Mouse (Mus musculus) yolk sac, embryonic 10.5 days (tissue): ENCODE results near the gene Ttc33.

ENCODE experiments used
- DNase-seq: peaks from one replicate; pipeline ENCODE4 v3.0.0-alpha.2; 2017; ENCODE audit warnings: low spot score

The Ttc33 gene

DNA sequence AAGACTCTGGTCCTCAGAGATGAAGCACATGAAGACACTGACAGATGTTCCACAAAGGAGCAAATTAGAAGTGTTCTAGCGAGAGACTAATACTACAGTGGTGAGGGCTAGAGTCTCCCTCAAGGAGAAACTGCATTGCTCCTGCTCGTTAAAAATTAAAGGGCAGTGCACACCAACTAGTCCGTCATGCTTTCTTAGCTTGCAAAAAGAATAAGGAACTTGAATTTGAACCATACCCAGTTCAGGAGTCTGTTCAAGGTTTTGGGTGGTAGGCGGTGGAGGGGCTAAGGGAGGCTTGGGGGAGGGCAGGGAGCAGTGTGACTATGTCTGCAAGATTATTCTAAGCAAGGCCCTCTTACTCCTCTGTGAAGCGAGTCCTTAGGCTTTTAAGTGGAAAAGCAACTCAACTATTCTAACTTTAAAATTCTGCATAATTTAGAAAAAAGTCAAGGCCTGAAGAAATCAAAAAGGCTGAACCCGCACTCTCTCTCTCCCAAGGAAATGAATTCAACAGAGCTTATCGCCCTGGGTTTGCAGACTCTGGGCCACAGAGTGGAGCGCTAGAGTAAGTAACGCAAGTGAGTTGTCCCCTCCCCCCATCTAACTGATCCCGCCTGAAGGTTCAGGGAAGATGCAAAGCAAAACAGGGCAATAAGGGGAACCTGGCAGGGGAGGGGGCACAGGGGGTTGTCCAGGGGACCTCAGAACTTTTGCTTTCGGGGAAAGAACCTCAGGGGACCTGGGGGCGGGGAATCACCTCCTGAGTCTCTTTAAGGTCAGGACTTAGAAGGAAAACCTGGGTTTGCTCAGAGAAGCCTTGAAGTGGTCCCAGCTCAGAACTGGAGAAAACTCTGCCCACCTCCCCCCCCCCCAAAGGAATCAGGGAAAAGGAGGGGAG, 56.2 kb downstream of the Ttc33 start:
- DNase-seq, result peak; percentile 22

DNA sequence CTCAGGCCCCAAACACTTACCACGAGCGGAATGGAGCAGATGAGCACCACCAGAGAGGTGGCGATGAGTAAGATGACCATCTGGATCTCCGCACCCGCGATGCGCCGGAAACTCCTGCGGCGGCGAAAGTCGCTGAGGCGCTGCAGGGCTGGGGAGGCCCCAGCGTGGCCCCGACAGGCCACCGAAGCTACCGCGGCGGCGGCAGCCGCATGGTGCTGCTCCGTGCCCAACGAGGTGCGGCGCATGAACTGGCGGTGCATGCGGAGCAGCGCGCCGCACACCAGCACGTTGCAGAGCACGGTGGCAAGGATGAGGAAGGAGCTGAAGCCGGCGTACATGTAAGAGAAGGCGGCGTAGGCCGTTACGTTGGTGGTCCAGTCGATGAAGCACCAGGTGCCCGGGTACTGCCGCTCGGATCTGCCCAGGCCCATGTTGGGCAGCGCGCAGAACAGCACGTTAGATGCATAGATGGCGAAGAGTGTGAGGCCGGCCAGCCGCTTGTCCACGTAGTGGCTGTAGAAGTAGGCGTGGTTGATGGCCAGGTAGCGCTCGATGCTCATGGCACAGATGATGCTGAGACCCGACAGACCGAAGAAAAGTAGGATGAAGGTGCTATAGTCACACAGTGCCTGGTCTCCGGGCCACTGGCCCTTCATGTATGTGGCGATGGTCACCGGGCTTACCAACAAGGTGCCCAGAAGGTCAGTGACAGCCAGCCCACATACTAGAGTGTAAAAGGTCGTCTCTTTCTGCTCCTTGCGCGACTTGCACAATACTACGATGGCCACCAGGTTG, 57.1 kb downstream of the Ttc33 start:
- no peak for DNase-seq

GRCm38 (mm10) chr15:5243036-5243958, 58.0 kb downstream of the Ttc33 start:
- DNase-seq, result no peak

GRCm38 (mm10) chr15:5243959-5244905, 58.9 kb downstream of the Ttc33 start, which contains the start of gene Ptger4:
TSS of gene Ptger4 (minus strand) at chr15:5244187.
- DNase-seq, result peak; percentile 88

DNA sequence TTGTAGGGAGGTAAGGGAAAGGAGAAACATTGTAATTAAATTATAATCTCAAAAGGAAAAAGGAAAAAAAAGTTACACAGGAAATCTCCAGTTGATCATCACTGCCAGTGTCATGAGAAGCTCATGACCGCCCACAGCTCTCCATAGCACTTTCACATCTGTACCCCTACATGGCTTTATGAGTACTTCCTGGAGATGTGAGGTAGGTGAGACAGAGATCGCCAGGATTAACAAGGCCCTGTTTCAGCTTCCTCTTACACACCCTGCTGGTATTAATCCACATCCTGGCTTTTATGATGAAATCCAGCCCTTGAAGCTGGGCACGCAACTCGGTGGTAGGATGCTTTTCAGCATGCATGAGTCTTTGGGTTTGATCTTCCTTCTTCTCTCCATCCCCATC, 64.9 kb downstream of the Ttc33 start:
- no peak for DNase-seq

GRCm38 (mm10) chr15:5260183-5260582, 74.9 kb downstream of the Ttc33 start:
- no peak for DNase-seq

- DNase-seq, result no peak
Measured at GRCm38 (mm10) chr15:5261004-5261403, 75.7 kb downstream of the Ttc33 start.

GRCm38 (mm10) chr15:5262095-5262667, 76.9 kb downstream of the Ttc33 start:
- no peak for DNase-seq

- no peak for DNase-seq
Measured at GRCm38 (mm10) chr15:5262874-5263504, 77.7 kb downstream of the Ttc33 start.

DNA sequence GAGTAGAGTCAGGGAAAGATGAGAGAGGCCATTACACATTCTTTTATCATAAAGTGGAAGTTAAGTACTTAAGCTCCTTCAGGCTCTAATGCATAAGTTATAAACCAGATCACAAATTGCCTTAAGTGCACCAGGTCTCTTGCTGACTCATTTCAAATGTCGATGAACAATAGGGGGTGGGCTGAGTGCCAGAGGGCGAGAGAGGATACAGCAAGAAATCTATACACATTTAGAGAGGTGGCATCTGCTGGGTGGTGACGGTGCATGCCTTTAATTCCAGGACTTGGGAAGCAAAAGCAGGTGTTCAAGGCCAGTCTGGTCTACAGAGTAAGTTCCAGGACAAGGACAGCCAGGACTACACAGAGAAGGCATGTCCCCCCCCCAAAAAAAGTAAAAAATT, 80.8 kb downstream of the Ttc33 start:
- no peak for DNase-seq
